Mouse (Mus musculus) cerebellum, adult 2 months (tissue): ENCODE data around the gene Cnnm4.

ENCODE experiments used
- CTCF ChIP-seq: fragments of 200-500 bp; IDR thresholded peaks from 2 replicates; pipeline ENCODE4 v1.5.1; 2011; ENCODE audit warnings: low read depth, mild to moderate bottlenecking, control low read depth, low read length, moderate library complexity, borderline replicate concordance; ENCODE audit not compliant: insufficient read depth
- POLR2A ChIP-seq: fragments of 200-500 bp; IDR thresholded peaks from 2 replicates; pipeline ENCODE4 v1.6.1; 2011; ENCODE audit warnings: low read length, control low read depth, borderline replicate concordance; ENCODE audit not compliant: insufficient read depth

- TF ChIP-seq CTCF, result no peak
- no peak for TF ChIP-seq POLR2A
Measured at GRCm38 (mm10) chr1:36489661-36490060, 18.2 kb downstream of the Cnnm4 start.
